Comparison of ENCODE assay signal across 22 mouse cellular contexts in the genomic region with DNA sequence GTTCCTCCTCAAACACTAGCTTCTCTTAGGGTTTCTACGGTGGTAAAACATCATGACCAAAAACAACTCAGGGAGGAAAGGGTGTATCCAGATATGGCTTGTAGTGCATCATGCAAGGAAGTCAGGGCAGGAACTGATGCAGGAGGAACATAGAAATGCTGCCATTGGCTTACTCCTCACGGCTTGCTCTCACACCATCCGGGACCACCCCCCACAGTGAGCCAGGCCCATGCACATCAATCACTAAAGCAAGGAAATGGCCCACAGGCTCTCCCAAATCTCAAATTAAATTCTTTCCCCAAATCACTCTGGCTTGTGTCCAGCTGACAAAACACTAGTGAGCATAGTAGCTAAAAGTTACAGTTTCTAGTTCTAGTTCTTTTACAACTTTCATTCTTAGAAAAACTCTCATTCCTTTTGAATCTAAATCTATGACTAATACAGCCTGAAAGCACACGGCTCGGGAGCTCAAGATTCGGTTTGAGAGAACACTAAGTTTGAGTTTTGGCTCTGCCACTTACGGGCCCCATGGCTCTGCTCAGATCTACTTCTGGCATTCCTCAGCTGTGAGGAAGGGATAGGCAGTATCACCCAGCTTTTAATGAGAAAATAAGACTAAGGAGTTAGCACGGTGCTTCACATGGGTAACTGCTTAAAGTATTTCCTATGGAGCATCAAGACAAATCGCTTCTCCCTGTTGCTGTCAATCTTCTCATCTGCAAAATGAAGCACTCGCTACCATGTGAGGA. TPM values are rescaled to one million over a fixed set of nuclear protein-coding genes. Genes with fewer than 3 reads are reported as not detected.
DNase-seq lines count a peak whose midpoint lies in the region; ATAC-seq lines count a peak whose summit lies in the region.
"Had no signal": no experiment of that assay in that cellular context is flagged by ENCODE, and none has a peak within 500 bp of the region (broad histone marks: within the 10 kb centered on the region; RNA-seq: fewer than 3 reads in every experiment).

No protein-coding gene starts in this region.

- no peak for ATAC-seq in hindbrain, embryonic 16.5 days
- ATAC-seq in neural tube, embryonic 15.5 days (ENCODE audit: low FRiP score) = no peak
- no peak for ATAC-seq in forebrain, embryonic 13.5 days
- ATAC-seq: forebrain, embryonic 14.5 days; intestine, postnatal 0 days; liver, embryonic 12.5 days; lung, postnatal 0 days; Patski had no signal

- WGBS in hindbrain, embryonic 10.5 days = 72% methylated on average over 10 of the region's 10 CpGs
- WGBS in hindbrain, embryonic 16.5 days = 66% methylated on average over 10 of the region's 10 CpGs
- WGBS in neural tube, embryonic 15.5 days = 67% methylated on average over 10 of the region's 10 CpGs
- 59% methylated on average over 10 of the region's 10 CpGs for WGBS in limb, embryonic 10.5 days
- WGBS in forebrain, embryonic 13.5 days = 76% methylated on average over 10 of the region's 10 CpGs

- H3K27ac ChIP-seq in hindbrain, embryonic 10.5 days = no peak overlapping the region
- H3K27ac ChIP-seq in hindbrain, embryonic 16.5 days (ENCODE audit: low read depth, low read length) = no peak overlapping the region
- no peak overlapping the region for H3K27ac ChIP-seq in neural tube, embryonic 15.5 days (replicated peaks)
- H3K27ac ChIP-seq in limb, embryonic 10.5 days = no peak overlapping the region
- no peak overlapping the region for H3K27ac ChIP-seq in forebrain, embryonic 13.5 days
- H3K27ac ChIP-seq: gastrocnemius, adult 2 months; hindbrain, embryonic 15.5 days; liver, embryonic 12.5 days; neural tube, embryonic 13.5 days; stomach, embryonic 15.5 days had no signal

- no peaks in the 10 kb centered on the region for H3K9me3 ChIP-seq in hindbrain, embryonic 10.5 days
- no peaks in the 10 kb centered on the region for H3K9me3 ChIP-seq in hindbrain, embryonic 16.5 days (ENCODE audit: control insufficient read depth, low read length)
- H3K9me3 ChIP-seq in neural tube, embryonic 15.5 days (replicated peaks) = no peaks in the 10 kb centered on the region
- no peaks in the 10 kb centered on the region for H3K9me3 ChIP-seq in limb, embryonic 10.5 days (replicated peaks)
- H3K9me3 ChIP-seq in forebrain, embryonic 13.5 days (replicated peaks) = no peaks in the 10 kb centered on the region
- H3K9me3 ChIP-seq: hindbrain, embryonic 15.5 days; liver, embryonic 12.5 days; neural tube, embryonic 13.5 days; stomach, embryonic 15.5 days had no signal

- H3K27me3 ChIP-seq in hindbrain, embryonic 10.5 days (ENCODE audit: insufficient read depth, poor library complexity, severe bottlenecking) = no peaks in the 10 kb centered on the region
- H3K27me3 ChIP-seq in hindbrain, embryonic 16.5 days (replicated peaks; ENCODE audit: control insufficient read depth, insufficient read depth, low read length) = no peaks in the 10 kb centered on the region
- H3K27me3 ChIP-seq in neural tube, embryonic 15.5 days (replicated peaks) = no peaks in the 10 kb centered on the region
- no peaks in the 10 kb centered on the region for H3K27me3 ChIP-seq in limb, embryonic 10.5 days (ENCODE audit: low read depth, poor library complexity, severe bottlenecking)
- H3K27me3 ChIP-seq in forebrain, embryonic 13.5 days = no peaks in the 10 kb centered on the region
- H3K27me3 ChIP-seq: hindbrain, embryonic 15.5 days; liver, embryonic 12.5 days; neural tube, embryonic 13.5 days; Patski; stomach, embryonic 15.5 days had no signal

- no peak overlapping the region for H3K9ac ChIP-seq in hindbrain, embryonic 16.5 days (ENCODE audit: low read depth, low read length)
- no peak overlapping the region for H3K9ac ChIP-seq in neural tube, embryonic 15.5 days (replicated peaks)
- no peak overlapping the region for H3K9ac ChIP-seq in forebrain, embryonic 13.5 days
- H3K9ac ChIP-seq: hindbrain, embryonic 15.5 days; liver, embryonic 12.5 days; neural tube, embryonic 13.5 days; stomach, embryonic 15.5 days had no signal

- H3K4me1 ChIP-seq in hindbrain, embryonic 10.5 days (replicated peaks) = no peaks in the 10 kb centered on the region
- no peaks in the 10 kb centered on the region for H3K4me1 ChIP-seq in hindbrain, embryonic 16.5 days (ENCODE audit: control insufficient read depth, insufficient read depth, low read depth, low read length)
- H3K4me1 ChIP-seq in neural tube, embryonic 15.5 days = no peaks in the 10 kb centered on the region
- peaks cover 10% of the 10 kb centered on the region for H3K4me1 ChIP-seq in limb, embryonic 10.5 days
- H3K4me1 ChIP-seq in forebrain, embryonic 13.5 days = no peaks in the 10 kb centered on the region
- H3K4me1 ChIP-seq: hindbrain, embryonic 15.5 days; neural tube, embryonic 13.5 days; stomach, embryonic 15.5 days had no signal

- DNase-seq in hindbrain, embryonic 10.5 days (ENCODE audit: low spot score) = peak; percentile 20
- DNase-seq in neural tube, embryonic 10.5 days (ENCODE audit: extremely low spot score, low spot score) = peak; percentile 29
- peak; percentile 49 for DNase-seq in limb, embryonic 10.5 days (ENCODE audit: low spot score)
- DNase-seq in adrenal gland, adult 2 months = no peak
- no peak for DNase-seq in cerebellum, adult 11-12 months
- DNase-seq: cerebellum, postnatal 25 days; gastrocnemius, adult 2 months; heart, adult 18-20 months; kidney, postnatal 36 days; right cerebral cortex, postnatal 14 days; thymus, adult 2 months had no signal

- H3K4me3 ChIP-seq in hindbrain, embryonic 10.5 days = no peak overlapping the region
- no peak overlapping the region for H3K4me3 ChIP-seq in hindbrain, embryonic 16.5 days (ENCODE audit: low read length)
- no peak overlapping the region for H3K4me3 ChIP-seq in neural tube, embryonic 15.5 days (replicated peaks)
- no peak overlapping the region for H3K4me3 ChIP-seq in limb, embryonic 10.5 days
- no peak overlapping the region for H3K4me3 ChIP-seq in forebrain, embryonic 13.5 days
- H3K4me3 ChIP-seq: gastrocnemius, adult 2 months; hindbrain, embryonic 15.5 days; liver, embryonic 12.5 days; neural tube, embryonic 13.5 days; stomach, embryonic 15.5 days had no signal

- no peak overlapping the region for H3K4me2 ChIP-seq in hindbrain, embryonic 16.5 days (ENCODE audit: low read length)
- no peak overlapping the region for H3K4me2 ChIP-seq in neural tube, embryonic 15.5 days
- H3K4me2 ChIP-seq in forebrain, embryonic 13.5 days = no peak overlapping the region
- H3K4me2 ChIP-seq: hindbrain, embryonic 15.5 days; liver, embryonic 12.5 days; neural tube, embryonic 13.5 days; stomach, embryonic 15.5 days had no signal

- peaks cover 15% of the 10 kb centered on the region for H3K36me3 ChIP-seq in hindbrain, embryonic 10.5 days
- no peaks in the 10 kb centered on the region for H3K36me3 ChIP-seq in hindbrain, embryonic 16.5 days (ENCODE audit: control insufficient read depth, insufficient read depth, low read length)
- H3K36me3 ChIP-seq in neural tube, embryonic 15.5 days = no peaks in the 10 kb centered on the region
- H3K36me3 ChIP-seq in limb, embryonic 10.5 days = peaks cover 16% of the 10 kb centered on the region; the same call in 1 of the 2 replicates
- peaks cover 9% of the 10 kb centered on the region; the same call in 1 of the 2 replicates for H3K36me3 ChIP-seq in forebrain, embryonic 13.5 days (ENCODE audit: poor library complexity, severe bottlenecking)

RNA-seq across cellular contexts. Expression of gene Primpol, which starts 15.9 kb away (rescaled TPM):
- 8.2 and 8.4 TPM in 2 replicates for polyA plus RNA-seq in hindbrain, embryonic 10.5 days (2016; fragmentation: Nextera tagmentation; extraction: Ambion mirVana)
- polyA plus RNA-seq in hindbrain, embryonic 16.5 days (2015; fragmentation: Nextera tagmentation; extraction: Ambion mirVana) = 6.5 and 9.3 TPM in 2 replicates
- 8.4 and 9.5 TPM in 2 replicates for polyA plus RNA-seq in neural tube, embryonic 15.5 days (2015; fragmentation: Nextera tagmentation; extraction: Ambion mirVana)
- 8.9 and 11.4 TPM in 2 replicates for polyA plus RNA-seq in limb, embryonic 10.5 days (2016; fragmentation: Nextera tagmentation; extraction: Ambion mirVana)
- polyA plus RNA-seq in forebrain, embryonic 13.5 days (2015; fragmentation: Nextera tagmentation; extraction: Ambion mirVana) = 8.3 and 10.3 TPM in 2 replicates
- total RNA-seq in adrenal gland, adult 2 months (2021) = 10 to 100 TPM; 12.2 to 16.7 TPM
- 0.52 and 0.68 TPM in 2 replicates for polyA plus RNA-seq in adrenal gland, adult 2 months (2012; rRNA removed)

RNA-seq across cellular contexts. Expression of gene Casp3, which starts 16.0 kb away (rescaled TPM):
- 130 and 144 TPM in 2 replicates for polyA plus RNA-seq in hindbrain, embryonic 10.5 days (2016; fragmentation: Nextera tagmentation; extraction: Ambion mirVana)
- polyA plus RNA-seq in hindbrain, embryonic 16.5 days (2015; fragmentation: Nextera tagmentation; extraction: Ambion mirVana) = 213 and 225 TPM in 2 replicates
- 192 and 212 TPM in 2 replicates for polyA plus RNA-seq in neural tube, embryonic 15.5 days (2015; fragmentation: Nextera tagmentation; extraction: Ambion mirVana)
- polyA plus RNA-seq in limb, embryonic 10.5 days (2016; fragmentation: Nextera tagmentation; extraction: Ambion mirVana) = 128 and 145 TPM in 2 replicates
- 208 and 213 TPM in 2 replicates for polyA plus RNA-seq in forebrain, embryonic 13.5 days (2015; fragmentation: Nextera tagmentation; extraction: Ambion mirVana)
- 10 to 100 TPM; 16.3 to 18.4 TPM for total RNA-seq in adrenal gland, adult 2 months (2021)
- polyA plus RNA-seq in adrenal gland, adult 2 months (2012; rRNA removed) = 0.94 and 1.0 TPM in 2 replicates

RNA-seq across cellular contexts. Expression of gene Cenpu, which starts 49.3 kb away (rescaled TPM):
- polyA plus RNA-seq in hindbrain, embryonic 10.5 days (2016; fragmentation: Nextera tagmentation; extraction: Ambion mirVana) = 26.7 and 30.0 TPM in 2 replicates
- 7.4 TPM in 2 replicates for polyA plus RNA-seq in hindbrain, embryonic 16.5 days (2015; fragmentation: Nextera tagmentation; extraction: Ambion mirVana)
- 6.3 and 8.2 TPM in 2 replicates for polyA plus RNA-seq in neural tube, embryonic 15.5 days (2015; fragmentation: Nextera tagmentation; extraction: Ambion mirVana)
- polyA plus RNA-seq in limb, embryonic 10.5 days (2016; fragmentation: Nextera tagmentation; extraction: Ambion mirVana) = 26.5 and 27.1 TPM in 2 replicates
- 23.0 and 25.5 TPM in 2 replicates for polyA plus RNA-seq in forebrain, embryonic 13.5 days (2015; fragmentation: Nextera tagmentation; extraction: Ambion mirVana)
- 1 to 10 TPM; 1.1 to 1.9 TPM for total RNA-seq in adrenal gland, adult 2 months (2021)
- polyA plus RNA-seq in adrenal gland, adult 2 months (2012; rRNA removed) = 0.51 and 1.4 TPM in 2 replicates

Comparison
In these comparisons a context has a peak if more than half of its experiments do, and no peak if none do; other contexts are left out.
1. DNase-seq: peak in hindbrain, embryonic 10.5 days (single experiment), neural tube, embryonic 10.5 days (single experiment) and limb, embryonic 10.5 days (single experiment); none in adrenal gland, adult 2 months (single experiment) and cerebellum, adult 11-12 months (single experiment).
2. RNA of gene Casp3, which starts 16.0 kb away (polyA plus RNA-seq): 213 to 225 TPM in hindbrain, embryonic 16.5 days, 192 to 212 TPM in neural tube, embryonic 15.5 days, 208 to 213 TPM in forebrain, embryonic 13.5 days, 128 to 145 TPM in limb, embryonic 10.5 days and 130 to 144 TPM in hindbrain, embryonic 10.5 days; 0.94 to 1.0 TPM in adrenal gland, adult 2 months; every median in the first group is over 10 times any median in the second.